Mouse (Mus musculus): ENCODE measurements around the gene Phlda2.

- no peak for TF ChIP-seq CTCF (conservative IDR thresholded peaks at IDR 0.05 in 1 of 2, IDR thresholded peaks at IDR 0.05 in 1 of 2; ENCODE audit: low read depth in 2 of 2, low read length in 2 of 2)
- TF ChIP-seq SMC3 (IDR thresholded peaks at IDR 0.05; ENCODE audit: low read depth, low read length) = no peak
- no peak for TF ChIP-seq SIN3A (IDR thresholded peaks at IDR 0.05; ENCODE audit: low read length)
- no peak for TF ChIP-seq EP300 (IDR thresholded peaks at IDR 0.05; ENCODE audit: low read length)
- no peak for TF ChIP-seq POLR2A (IDR thresholded peaks at IDR 0.05; ENCODE audit: low read depth, low read length)
- no peak for TF ChIP-seq USF1 (IDR thresholded peaks at IDR 0.05; ENCODE audit: low read depth, low read length)
- no peak for TF ChIP-seq BHLHE40 (IDR thresholded peaks at IDR 0.05; ENCODE audit: low read depth, low read length)
Measured at GRCm38 (mm10) chr7:143533284-143533683, 30.3 kb upstream of the Phlda2 start.

Data from CH12.LX (cell line).